Mouse (Mus musculus) forebrain, embryonic 11.5 days (tissue): ENCODE measurements at regions not wholly inside any gene's neighbourhood (a gene's known extent, or its start where the extent isn't known, plus 50 kb on each side); places are given as distances from the start of the nearest gene placed in this dataset.

Experiments used
- ATAC-seq: fragments of 200-750 bp; cut with Nextera tagmentation; replicated peaks from 2 replicates; pipeline ENCODE4 v1.8.0; 2017; ENCODE audit warnings: moderate TSS enrichment; ENCODE audit not compliant: low FRiP score
- DNase-seq: peaks from one replicate; pipeline ENCODE4 v3.0.0-alpha.2; 2017; ENCODE audit warnings: low spot score
- H3K27ac ChIP-seq: fragments of 300-500 bp; sonication (generic); 2 replicates; pipeline ENCODE4 v1.5.1; 2014; ENCODE audit warnings: low read depth, low read length
- H3K27me3 ChIP-seq: fragments of 300-500 bp; sonication (generic); 2 replicates; pipeline ENCODE4 v1.6.1; 2014; ENCODE audit warnings: mild to moderate bottlenecking, low read length, mixed read lengths; ENCODE audit not compliant: control insufficient read depth, insufficient read depth
- H3K36me3 ChIP-seq: fragments of 300-500 bp; sonication (generic); 2 replicates; pipeline ENCODE4 v1.6.1; 2014; ENCODE audit warnings: mild to moderate bottlenecking, low read length, moderate library complexity, mixed read lengths; ENCODE audit not compliant: control insufficient read depth, insufficient read depth
- H3K4me1 ChIP-seq: fragments of 300-500 bp; sonication (generic); replicated peaks from 2 replicates; pipeline ENCODE4 v1.6.1; 2014; ENCODE audit warnings: low read length, mixed read lengths; ENCODE audit not compliant: control insufficient read depth, insufficient read depth
- H3K4me2 ChIP-seq: fragments of 300-500 bp; sonication (generic); 2 replicates; pipeline ENCODE4 v1.6.1; 2014; ENCODE audit warnings: low read depth, mild to moderate bottlenecking, low read length, moderate library complexity, mixed read lengths; ENCODE audit not compliant: severe bottlenecking
- H3K4me3 ChIP-seq: fragments of 300-500 bp; sonication (generic); 2 replicates; pipeline ENCODE4 v1.5.1; 2014; ENCODE audit warnings: low read depth, low read length
- H3K9ac ChIP-seq: fragments of 300-500 bp; sonication (generic); 2 replicates; pipeline ENCODE4 v1.6.1; 2014; ENCODE audit warnings: low read length
- H3K9me3 ChIP-seq: fragments of 300-500 bp; sonication (generic); 2 replicates; pipeline ENCODE4 v1.6.1; 2016; ENCODE audit warnings: low read length, mixed read lengths; ENCODE audit not compliant: control insufficient read depth
- WGBS: fragments of 180-500 bp; shearing (Covaris S2); extraction: QIAGEN DNeasy Blood & Tissue Kit; methylation state at CpG from one replicate; pipeline ENCODE4 v1.1.7; 2014; 5-methylcytosine and 5-hydroxymethylcytosine counted together

GRCm38 (mm10) chr3:149827181-149827580 lies 836.8 kb upstream of the Adgrl2 start:
- 11% methylated on average over 2 of the region's 2 CpGs for whole genome bisulfite sequencing
- peak; percentile 66 for ATAC-seq

GRCm38 (mm10) chr3:149826757-149827156 lies 836.4 kb upstream of the Adgrl2 start:
- Histone ChIP-seq H3K27ac (no peak overlapping the region), H3K4me2 (no peak overlapping the region), H3K36me3 (no peaks in the 10 kb centered on the region), H3K9me3 (no peaks in the 10 kb centered on the region), H3K4me1 (no peaks in the 10 kb centered on the region; the same call in 1 of the 2 replicates), H3K27me3 (no peaks in the 10 kb centered on the region), H3K9ac (no peak overlapping the region), H3K4me3 (no peak overlapping the region)
- DNase-seq (no peak), ATAC-seq (peak; percentile 77)
- WGBS: 7% methylated on average over 9 of the region's 9 CpGs

More at GRCm38 (mm10) chr3:149827181-149827580, 836.8 kb upstream of the Adgrl2 start:
- no peaks in the 10 kb centered on the region for H3K27me3 ChIP-seq
- H3K4me1 ChIP-seq: no peaks in the 10 kb centered on the region; the same call in 1 of the 2 replicates
- DNase-seq: no peak
- no peaks in the 10 kb centered on the region for H3K9me3 ChIP-seq
- H3K9ac ChIP-seq: no peak overlapping the region
- H3K27ac ChIP-seq: no peak overlapping the region
- no peak overlapping the region for H3K4me2 ChIP-seq
- H3K4me3 ChIP-seq: no peak overlapping the region
- H3K36me3 ChIP-seq: no peaks in the 10 kb centered on the region

- no peaks in the 10 kb centered on the region for H3K4me1 ChIP-seq
- H3K27me3 ChIP-seq: no peaks in the 10 kb centered on the region
- H3K9ac ChIP-seq: no peak overlapping the region
- ATAC-seq (no peak), DNase-seq (no peak)
- H3K36me3 ChIP-seq: no peaks in the 10 kb centered on the region
- no peaks in the 10 kb centered on the region for H3K9me3 ChIP-seq
- H3K27ac ChIP-seq: no peak overlapping the region
- H3K4me3 ChIP-seq: no peak overlapping the region
- WGBS: 73% methylated on average over 3 of the region's 3 CpGs
- no peak overlapping the region for H3K4me2 ChIP-seq
These were observed 830.3 kb upstream of the Adgrl2 start for GRCm38 (mm10) chr3:149820670-149821069.

GRCm38 (mm10) chr3:149819863-149820262 lies 829.5 kb upstream of the Adgrl2 start:
- Histone ChIP-seq H3K9ac (no peak overlapping the region), H3K4me3 (no peak overlapping the region), H3K4me2 (no peak overlapping the region), H3K4me1 (no peaks in the 10 kb centered on the region), H3K9me3 (no peaks in the 10 kb centered on the region), H3K27me3 (no peaks in the 10 kb centered on the region), H3K36me3 (no peaks in the 10 kb centered on the region), H3K27ac (no peak overlapping the region)
- no peak for DNase-seq
- 77% methylated on average over 4 of the region's 4 CpGs for WGBS
- ATAC-seq: no peak

- ATAC-seq (no peak), DNase-seq (no peak)
- no peak overlapping the region for H3K4me2 ChIP-seq
- H3K9me3 ChIP-seq: no peaks in the 10 kb centered on the region
- no peak overlapping the region for H3K4me3 ChIP-seq
- H3K27ac ChIP-seq: no peak overlapping the region
- 88% methylated on average over 2 of the region's 2 CpGs for WGBS
- no peak overlapping the region for H3K9ac ChIP-seq
- no peaks in the 10 kb centered on the region for H3K27me3 ChIP-seq
- no peaks in the 10 kb centered on the region for H3K36me3 ChIP-seq
- H3K4me1 ChIP-seq: no peaks in the 10 kb centered on the region
These were observed 828.7 kb upstream of the Adgrl2 start for GRCm38 (mm10) chr3:149819081-149819480.

- no peak overlapping the region for H3K4me2 ChIP-seq
- no peak for ATAC-seq
- 54% methylated on average over 2 of the region's 2 CpGs for WGBS
- H3K27me3 ChIP-seq: no peaks in the 10 kb centered on the region
- DNase-seq: no peak
- H3K9ac ChIP-seq: no peak overlapping the region
- no peak overlapping the region for H3K27ac ChIP-seq
- no peaks in the 10 kb centered on the region for H3K36me3 ChIP-seq
- H3K9me3 ChIP-seq: no peaks in the 10 kb centered on the region
- no peaks in the 10 kb centered on the region for H3K4me1 ChIP-seq
- no peak overlapping the region for H3K4me3 ChIP-seq
These were observed 820.7 kb upstream of the Adgrl2 start for GRCm38 (mm10) chr3:149811036-149811435.

GRCm38 (mm10) chr3:149805345-149805744 lies 815.0 kb upstream of the Adgrl2 start:
- WGBS: 81% methylated on average over 6 of the region's 6 CpGs
- Histone ChIP-seq H3K9ac (no peak overlapping the region), H3K4me1 (no peaks in the 10 kb centered on the region), H3K9me3 (no peaks in the 10 kb centered on the region), H3K27ac (no peak overlapping the region), H3K36me3 (no peaks in the 10 kb centered on the region), H3K27me3 (no peaks in the 10 kb centered on the region), H3K4me3 (no peak overlapping the region), H3K4me2 (no peak overlapping the region)
- DNase-seq (no peak), ATAC-seq (no peak)

GRCm38 (mm10) chr3:149796123-149796522 lies 805.8 kb upstream of the Adgrl2 start:
- WGBS: 94% methylated on average over 2 of the region's 2 CpGs
- H3K36me3 ChIP-seq: no peaks in the 10 kb centered on the region

GRCm38 (mm10) chr3:149791593-149791992 lies 801.2 kb upstream of the Adgrl2 start:
- no peaks in the 10 kb centered on the region for H3K4me1 ChIP-seq
- no peaks in the 10 kb centered on the region for H3K36me3 ChIP-seq
- H3K27me3 ChIP-seq: no peaks in the 10 kb centered on the region
- no peak overlapping the region for H3K4me2 ChIP-seq
- no peak overlapping the region for H3K9ac ChIP-seq
- no peak for DNase-seq
- H3K27ac ChIP-seq: no peak overlapping the region
- H3K4me3 ChIP-seq: no peak overlapping the region
- no peak for ATAC-seq
- no peaks in the 10 kb centered on the region for H3K9me3 ChIP-seq
- 95% methylated on average over 2 of the region's 2 CpGs for WGBS

More at GRCm38 (mm10) chr3:149796123-149796522, 805.8 kb upstream of the Adgrl2 start:
- Histone ChIP-seq H3K9me3 (no peaks in the 10 kb centered on the region), H3K4me3 (no peak overlapping the region), H3K9ac (no peak overlapping the region), H3K27me3 (no peaks in the 10 kb centered on the region), H3K4me1 (no peaks in the 10 kb centered on the region), H3K27ac (no peak overlapping the region), H3K4me2 (no peak overlapping the region)
- no peak for ATAC-seq
- no peak for DNase-seq
